ENCODE assay signal across 14 mouse cellular contexts in the genomic region with DNA sequence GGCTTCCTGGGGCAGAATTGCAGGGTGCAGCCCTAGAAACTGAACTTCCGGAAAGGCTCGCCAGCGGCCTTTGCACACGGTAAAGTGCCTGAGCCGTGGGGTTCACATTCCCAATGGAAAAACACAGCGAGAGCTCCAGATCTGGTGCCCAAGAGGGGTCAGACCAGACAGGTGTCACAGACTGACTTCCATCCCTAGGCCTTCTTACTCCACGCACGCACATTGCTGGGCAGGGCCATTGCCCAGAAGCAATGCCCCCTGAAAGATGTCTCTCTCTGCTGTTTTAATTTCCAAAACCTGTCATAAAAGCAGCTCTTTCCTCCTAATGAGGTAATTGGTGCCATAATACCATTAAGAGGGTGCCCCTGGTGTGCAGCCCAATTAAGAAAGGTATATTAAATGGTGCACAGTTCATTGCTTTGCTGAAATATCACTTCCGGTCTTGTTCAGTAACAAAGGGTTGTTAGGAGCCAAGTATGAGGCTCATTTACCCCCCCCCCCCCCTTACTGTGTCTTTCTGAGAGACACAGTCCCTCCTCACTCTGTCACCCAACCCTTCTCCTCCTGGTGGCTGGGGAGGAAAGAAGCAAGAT.
DNase-seq lines count a peak whose midpoint lies in the region; ATAC-seq and TF ChIP-seq lines count a peak whose summit lies in the region.
"Had no signal": no experiment of that assay in that cellular context is flagged by ENCODE, and none has a peak within 500 bp of the region (broad histone marks: within the 10 kb centered on the region; RNA-seq: fewer than 3 reads in every experiment).

No protein-coding gene starts in this region.

- no peak overlapping the region for H3K4me3 ChIP-seq in hindbrain, embryonic 14.5 days (replicated peaks; ENCODE audit: low read length)
- no peak overlapping the region for H3K4me3 ChIP-seq in hindbrain, postnatal 0 days (ENCODE audit: low read length)
- no peak overlapping the region for H3K4me3 ChIP-seq in neural tube, embryonic 11.5 days (ENCODE audit: low read depth, low read length)
- no peak overlapping the region for H3K4me3 ChIP-seq in neural tube, embryonic 12.5 days
- H3K4me3 ChIP-seq: embryonic facial prominence, embryonic 12.5 days; heart, embryonic 15.5 days; left cerebral cortex, adult 2 months; liver, embryonic 13.5 days had no signal

- intact Hi-C loops in left cerebral cortex, postnatal 4 days (cut with DNase I) = no loop called here

- no peak for TF ChIP-seq CTCF in hindbrain, postnatal 0 days (IDR thresholded peaks at IDR 0.05; ENCODE audit: low read depth)

- no peak overlapping the region for H3K27ac ChIP-seq in hindbrain, embryonic 14.5 days
- no peak overlapping the region for H3K27ac ChIP-seq in hindbrain, postnatal 0 days
- no peak overlapping the region for H3K27ac ChIP-seq in neural tube, embryonic 11.5 days (ENCODE audit: low read depth, low read length)
- no peak overlapping the region for H3K27ac ChIP-seq in neural tube, embryonic 12.5 days
- H3K27ac ChIP-seq: embryonic facial prominence, embryonic 12.5 days; heart, embryonic 15.5 days; kidney, postnatal 0 days; left cerebral cortex, adult 2 months; liver, embryonic 13.5 days had no signal

- no peak overlapping the region for H3K4me2 ChIP-seq in hindbrain, embryonic 14.5 days (replicated peaks)
- H3K4me2 ChIP-seq in hindbrain, postnatal 0 days (ENCODE audit: low read depth, low read length) = no peak overlapping the region
- H3K4me2 ChIP-seq in neural tube, embryonic 11.5 days (ENCODE audit: low read depth) = no peak overlapping the region
- H3K4me2 ChIP-seq in neural tube, embryonic 12.5 days (replicated peaks) = no peak overlapping the region
- H3K4me2 ChIP-seq: embryonic facial prominence, embryonic 12.5 days; heart, embryonic 15.5 days; liver, embryonic 13.5 days had no signal

- peak; percentile 62; the same call in 1 of the 2 replicates for ATAC-seq in hindbrain, embryonic 14.5 days (ENCODE audit: low FRiP score)
- no peak for ATAC-seq in hindbrain, postnatal 0 days
- no peak for ATAC-seq in neural tube, embryonic 11.5 days (ENCODE audit: insufficient read depth, low FRiP score, low TSS enrichment)
- ATAC-seq in neural tube, embryonic 12.5 days (ENCODE audit: low FRiP score, low read depth) = peak; percentile 37; the same call in 1 of the 2 replicates

- DNase-seq in hindbrain, embryonic 14.5 days (ENCODE audit: low spot score) = no peak
- DNase-seq in hindbrain, postnatal 0 days (ENCODE audit: low spot score) = no peak
- peak; percentile 12 for DNase-seq in neural tube, embryonic 11.5 days (ENCODE audit: low spot score)
- DNase-seq in neural tube, embryonic 10.5 days (ENCODE audit: extremely low spot score, low spot score) = no peak
- no peak for DNase-seq in left cerebral cortex, postnatal 4 days
- DNase-seq in spleen, postnatal 10 days (ENCODE audit: low spot score in 2 of 2) = no peak
- DNase-seq: cerebellum, postnatal 14 days; liver, embryonic 13.5 days; thymus, postnatal 36 days had no signal

- no peaks in the 10 kb centered on the region for H3K9me3 ChIP-seq in hindbrain, embryonic 14.5 days (ENCODE audit: control insufficient read depth, low read length)
- H3K9me3 ChIP-seq in hindbrain, postnatal 0 days (ENCODE audit: low read length) = no peaks in the 10 kb centered on the region
- H3K9me3 ChIP-seq in neural tube, embryonic 11.5 days (ENCODE audit: control insufficient read depth, low read length) = no peaks in the 10 kb centered on the region
- H3K9me3 ChIP-seq in neural tube, embryonic 12.5 days = no peaks in the 10 kb centered on the region
- H3K9me3 ChIP-seq: embryonic facial prominence, embryonic 12.5 days; heart, embryonic 15.5 days; liver, embryonic 13.5 days had no signal

- no peaks in the 10 kb centered on the region for H3K36me3 ChIP-seq in hindbrain, embryonic 14.5 days (replicated peaks; ENCODE audit: control insufficient read depth, insufficient read depth)
- H3K36me3 ChIP-seq in hindbrain, postnatal 0 days (ENCODE audit: insufficient read depth, low read length) = no peaks in the 10 kb centered on the region
- H3K36me3 ChIP-seq in neural tube, embryonic 11.5 days (ENCODE audit: control insufficient read depth, insufficient read depth, low read length) = no peaks in the 10 kb centered on the region
- H3K36me3 ChIP-seq in neural tube, embryonic 12.5 days = no peaks in the 10 kb centered on the region
- H3K36me3 ChIP-seq: embryonic facial prominence, embryonic 12.5 days; heart, embryonic 15.5 days; liver, embryonic 13.5 days had no signal

- no peak overlapping the region for H3K9ac ChIP-seq in hindbrain, embryonic 14.5 days
- H3K9ac ChIP-seq in hindbrain, postnatal 0 days (replicated peaks; ENCODE audit: low read length) = no peak overlapping the region
- H3K9ac ChIP-seq in neural tube, embryonic 11.5 days (ENCODE audit: low read length) = no peak overlapping the region
- H3K9ac ChIP-seq in neural tube, embryonic 12.5 days = no peak overlapping the region
- H3K9ac ChIP-seq: embryonic facial prominence, embryonic 12.5 days; heart, embryonic 15.5 days; liver, embryonic 13.5 days had no signal

- H3K27me3 ChIP-seq in hindbrain, embryonic 14.5 days (ENCODE audit: control insufficient read depth, insufficient read depth, low read length) = peaks cover 8% of the 10 kb centered on the region; the same call in 1 of the 2 replicates
- H3K27me3 ChIP-seq in hindbrain, postnatal 0 days (ENCODE audit: insufficient read depth, low read length) = no peaks in the 10 kb centered on the region
- H3K27me3 ChIP-seq in neural tube, embryonic 11.5 days (ENCODE audit: control insufficient read depth, insufficient read depth, low read length) = 0 out of 2 replicates have a peak, but pooled peaks cover 3% of the 10 kb centered on the region
- peaks cover 13% of the 10 kb centered on the region; the same call in 1 of the 2 replicates for H3K27me3 ChIP-seq in neural tube, embryonic 12.5 days (replicated peaks)
- H3K27me3 ChIP-seq: embryonic facial prominence, embryonic 12.5 days had no signal

- peaks cover 13% of the 10 kb centered on the region; the same call in 1 of the 2 replicates for H3K4me1 ChIP-seq in hindbrain, embryonic 14.5 days (replicated peaks; ENCODE audit: control insufficient read depth, insufficient read depth, low read length)
- H3K4me1 ChIP-seq in hindbrain, postnatal 0 days (ENCODE audit: insufficient read depth, low read length) = no peaks in the 10 kb centered on the region
- 0 out of 2 replicates have a peak, but pooled peaks cover 10% of the 10 kb centered on the region for H3K4me1 ChIP-seq in neural tube, embryonic 11.5 days (ENCODE audit: control insufficient read depth, insufficient read depth, low read length)
- peaks cover 16% of the 10 kb centered on the region for H3K4me1 ChIP-seq in neural tube, embryonic 12.5 days
- H3K4me1 ChIP-seq: heart, embryonic 15.5 days had no signal

- 64% methylated on average over 9 of the region's 9 CpGs for WGBS in hindbrain, embryonic 14.5 days
- 67% methylated on average over 9 of the region's 9 CpGs for WGBS in hindbrain, postnatal 0 days
- WGBS in neural tube, embryonic 11.5 days = 34% methylated on average over 9 of the region's 9 CpGs
- 32% methylated on average over 9 of the region's 9 CpGs for WGBS in neural tube, embryonic 12.5 days

Comparison
In these comparisons a context has a peak if more than half of its experiments do, and no peak if none do; other contexts are left out.
1. ATAC-seq: peak in hindbrain, embryonic 14.5 days (single experiment) and neural tube, embryonic 12.5 days (single experiment); none in hindbrain, postnatal 0 days (single experiment) and neural tube, embryonic 11.5 days (single experiment).